Mouse (Mus musculus): Measurements from ENCODE around the gene Lrrk1. TPM values are rescaled to one million over a fixed set of nuclear protein-coding genes. Genes with fewer than 3 reads are reported as not detected.
"Not testable (repeated sequence)": the region's sequence is repeated elsewhere in the genome, so short reads cannot be mapped to it uniquely, and the experiment has no call there.

The Lrrk1 gene
- polyA plus RNA-seq, 1 experiment from 2014 or later: 12.4 TPM

DNA sequence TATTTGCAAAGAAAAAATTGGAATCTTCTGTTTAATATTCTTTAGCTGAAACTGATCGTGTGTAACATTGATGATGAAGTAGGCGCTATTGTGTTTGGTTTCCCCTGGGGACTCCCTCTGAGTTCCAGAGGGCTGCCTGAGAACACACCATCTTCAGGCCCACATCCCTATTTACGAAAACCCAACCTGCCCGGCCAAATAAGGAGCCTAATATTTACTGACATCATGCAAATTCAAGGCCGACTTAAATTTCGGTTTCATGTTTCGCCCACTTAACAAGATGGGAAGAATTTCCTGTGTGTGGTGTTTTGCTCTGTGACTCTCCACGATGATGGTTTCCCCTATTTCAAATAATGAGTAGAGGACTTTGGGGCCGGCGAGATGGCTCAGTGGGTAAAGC is 189.7 kb downstream of the Lrrk1 start:
- no peak overlapping the region for H3K4me2 ChIP-seq (replicated peaks)
- peaks cover 22% of the 10 kb centered on the region for H3K4me1 ChIP-seq
- 49% methylated on average over 10 of the region's 10 CpGs for WGBS
- H3K9me3 ChIP-seq: no peaks in the 10 kb centered on the region
- no peak for ATAC-seq (ENCODE audit: insufficient number of reproducible peaks, insufficient read depth, low FRiP score, low TSS enrichment)
- no peak overlapping the region for H3K4me3 ChIP-seq
- H3K9ac ChIP-seq: no peak overlapping the region
- no peaks in the 10 kb centered on the region for H3K27me3 ChIP-seq
- no peaks in the 10 kb centered on the region for H3K36me3 ChIP-seq
- peak overlapping the region; percentile 66; the same call in 1 of the 2 replicates for H3K27ac ChIP-seq

GRCm38 (mm10) chr7:66196609-66197445 is 191.3 kb downstream of the Lrrk1 start:
- Histone ChIP-seq H3K9ac (no peak overlapping the region), H3K27me3 (no peaks in the 10 kb centered on the region), H3K4me1 (peaks cover 22% of the 10 kb centered on the region), H3K36me3 (no peaks in the 10 kb centered on the region), H3K27ac (peak overlapping the region; percentile 46; the same call in 1 of the 2 replicates), H3K4me3 (no peak overlapping the region), H3K4me2 (replicated peaks) (no peak overlapping the region), H3K9me3 (no peaks in the 10 kb centered on the region)
- ATAC-seq (ENCODE audit: insufficient number of reproducible peaks, insufficient read depth, low FRiP score, low TSS enrichment): no peak
- WGBS: 82% methylated on average over 11 of the region's 11 CpGs

- Histone ChIP-seq H3K9ac (no peak overlapping the region), H3K27me3 (no peaks in the 10 kb centered on the region), H3K9me3 (no peaks in the 10 kb centered on the region), H3K36me3 (no peaks in the 10 kb centered on the region), H3K27ac (no peak overlapping the region), H3K4me1 (peaks cover 19% of the 10 kb centered on the region), H3K4me3 (no peak overlapping the region), H3K4me2 (replicated peaks) (no peak overlapping the region)
- 64% methylated on average over 1 of the region's 1 CpGs for whole genome bisulfite sequencing
- no peak for ATAC-seq (ENCODE audit: insufficient number of reproducible peaks, insufficient read depth, low FRiP score, low TSS enrichment)
Measured at GRCm38 (mm10) chr7:66195881-66196280, 192.3 kb downstream of the Lrrk1 start.

GRCm38 (mm10) chr7:66194511-66194910 is 193.6 kb downstream of the Lrrk1 start:
- no peaks in the 10 kb centered on the region for H3K9me3 ChIP-seq
- WGBS: 65% methylated on average over 3 of the region's 3 CpGs
- H3K4me1 ChIP-seq: peaks cover 12% of the 10 kb centered on the region
- H3K27ac ChIP-seq: no peak overlapping the region
- ATAC-seq (ENCODE audit: insufficient number of reproducible peaks, insufficient read depth, low FRiP score, low TSS enrichment): no peak
- no peaks in the 10 kb centered on the region for H3K27me3 ChIP-seq
- H3K36me3 ChIP-seq: no peaks in the 10 kb centered on the region
- no peak overlapping the region for H3K9ac ChIP-seq
- no peak overlapping the region for H3K4me2 ChIP-seq (replicated peaks)
- no peak overlapping the region for H3K4me3 ChIP-seq

DNA sequence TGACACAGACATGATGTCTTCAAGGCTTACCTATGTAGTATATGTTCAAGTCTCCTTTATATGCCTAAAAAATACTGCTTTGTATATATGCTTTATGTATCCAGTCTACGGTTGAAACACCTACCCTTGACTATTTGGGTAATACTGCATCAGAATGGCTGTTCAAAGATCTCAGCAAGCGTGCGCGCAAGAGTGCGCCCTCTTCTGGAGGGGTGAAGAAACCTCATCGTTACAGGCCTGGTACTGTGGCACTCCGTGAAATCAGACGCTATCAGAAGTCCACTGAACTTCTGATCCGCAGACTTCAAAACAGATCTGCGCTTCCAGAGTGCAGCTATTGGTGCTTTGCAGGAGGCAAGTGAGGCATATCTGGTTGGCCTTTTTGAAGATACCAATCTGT is 197.8 kb downstream of the Lrrk1 start:
- not testable (repeated sequence) for H3K4me3 ChIP-seq; H3K4me2 ChIP-seq (replicated peaks); H3K27me3 ChIP-seq; H3K27ac ChIP-seq; H3K9ac ChIP-seq; H3K9me3 ChIP-seq; ATAC-seq (ENCODE audit: insufficient number of reproducible peaks, insufficient read depth, low FRiP score, low TSS enrichment); H3K4me1 ChIP-seq; H3K36me3 ChIP-seq
- 86% methylated on average over 10 of the region's 10 CpGs for WGBS

- H3K4me2 ChIP-seq (replicated peaks): no peak overlapping the region
- no peak overlapping the region for H3K9ac ChIP-seq
- no peak for ATAC-seq (ENCODE audit: insufficient number of reproducible peaks, insufficient read depth, low FRiP score, low TSS enrichment)
- H3K27me3 ChIP-seq: no peaks in the 10 kb centered on the region
- H3K36me3 ChIP-seq: no peaks in the 10 kb centered on the region
- no peak overlapping the region for H3K27ac ChIP-seq
- H3K4me3 ChIP-seq: no peak overlapping the region
- WGBS: 82% methylated on average over 4 of the region's 4 CpGs
- H3K4me1 ChIP-seq: no peaks in the 10 kb centered on the region
- no peaks in the 10 kb centered on the region for H3K9me3 ChIP-seq
Measured at GRCm38 (mm10) chr7:66187581-66188231, 200.4 kb downstream of the Lrrk1 start.

- no peak overlapping the region for H3K27ac ChIP-seq
- H3K4me3 ChIP-seq: no peak overlapping the region
- no peaks in the 10 kb centered on the region for H3K4me1 ChIP-seq
- ATAC-seq (ENCODE audit: insufficient number of reproducible peaks, insufficient read depth, low FRiP score, low TSS enrichment): no peak
- H3K36me3 ChIP-seq: no peaks in the 10 kb centered on the region
- no peak overlapping the region for H3K4me2 ChIP-seq (replicated peaks)
- H3K9me3 ChIP-seq: no peaks in the 10 kb centered on the region
- H3K27me3 ChIP-seq: no peaks in the 10 kb centered on the region
- WGBS: 92% methylated on average over 5 of the region's 5 CpGs
- no peak overlapping the region for H3K9ac ChIP-seq
Measured at GRCm38 (mm10) chr7:66185370-66185769, 202.8 kb downstream of the Lrrk1 start.

GRCm38 (mm10) chr7:66184026-66184425 is 204.1 kb downstream of the Lrrk1 start:
- Histone ChIP-seq H3K36me3 (no peaks in the 10 kb centered on the region), H3K9me3 (no peaks in the 10 kb centered on the region), H3K27me3 (no peaks in the 10 kb centered on the region), H3K4me3 (no peak overlapping the region), H3K4me1 (no peaks in the 10 kb centered on the region; the same call in 1 of the 2 replicates), H3K4me2 (replicated peaks) (no peak overlapping the region), H3K9ac (no peak overlapping the region), H3K27ac (no peak overlapping the region)
- 84% methylated on average over 4 of the region's 4 CpGs for WGBS
- no peak for ATAC-seq (ENCODE audit: insufficient number of reproducible peaks, insufficient read depth, low FRiP score, low TSS enrichment)

- H3K27ac ChIP-seq: no peak overlapping the region
- no peaks in the 10 kb centered on the region for H3K27me3 ChIP-seq
- ATAC-seq (ENCODE audit: insufficient number of reproducible peaks, insufficient read depth, low FRiP score, low TSS enrichment): no peak
- no peaks in the 10 kb centered on the region for H3K9me3 ChIP-seq
- no peak overlapping the region for H3K9ac ChIP-seq
- no peak overlapping the region for H3K4me2 ChIP-seq (replicated peaks)
- H3K4me3 ChIP-seq: no peak overlapping the region
- no peaks in the 10 kb centered on the region; the same call in 1 of the 2 replicates for H3K4me1 ChIP-seq
- 72% methylated on average over 8 of the region's 8 CpGs for WGBS
- H3K36me3 ChIP-seq: no peaks in the 10 kb centered on the region
Measured at GRCm38 (mm10) chr7:66183404-66183803, 204.7 kb downstream of the Lrrk1 start.

GRCm38 (mm10) chr7:66182075-66182715 is 206.0 kb downstream of the Lrrk1 start:
- Histone ChIP-seq H3K9ac (no peak overlapping the region), H3K9me3 (no peaks in the 10 kb centered on the region), H3K27me3 (no peaks in the 10 kb centered on the region), H3K36me3 (no peaks in the 10 kb centered on the region), H3K4me3 (no peak overlapping the region), H3K4me2 (replicated peaks) (no peak overlapping the region), H3K27ac (no peak overlapping the region), H3K4me1 (no peaks in the 10 kb centered on the region; the same call in 1 of the 2 replicates)
- 81% methylated on average over 7 of the region's 7 CpGs for WGBS
- ATAC-seq (ENCODE audit: insufficient number of reproducible peaks, insufficient read depth, low FRiP score, low TSS enrichment): no peak

- Histone ChIP-seq H3K36me3 (peaks cover 2% of the 10 kb centered on the region; the same call in 1 of the 2 replicates), H3K27me3 (no peaks in the 10 kb centered on the region), H3K4me2 (replicated peaks) (no peak overlapping the region), H3K9ac (no peak overlapping the region), H3K9me3 (no peaks in the 10 kb centered on the region), H3K4me3 (no peak overlapping the region), H3K4me1 (no peaks in the 10 kb centered on the region; the same call in 1 of the 2 replicates), H3K27ac (no peak overlapping the region)
- no peak for ATAC-seq (ENCODE audit: insufficient number of reproducible peaks, insufficient read depth, low FRiP score, low TSS enrichment)
- 86% methylated on average over 10 of the region's 10 CpGs for WGBS
Measured at GRCm38 (mm10) chr7:66180711-66181365, 207.3 kb downstream of the Lrrk1 start.

All from embryonic facial prominence, embryonic 12.5 days (tissue).